Mouse (Mus musculus) gastrocnemius, adult 8-10 months (tissue): ENCODE results near the gene Gjd3. TPM values are rescaled to one million over a fixed set of nuclear protein-coding genes. Genes with fewer than 3 reads are reported as not detected.

Experiments used
- DNase-seq, 2 experiments: peaks; one replicate each; pipeline ENCODE4 v3.0.0; 2022; ENCODE audit warnings: low spot score in 2 of 2
- total RNA-seq, 4 experiments: library from RNA; stranded (reverse); gene quantifications; 2 replicates each; pipeline ENCODE4 v1.2.4; 2022

Gene Gjd3
- total RNA-seq, 4 experiments from 2014 or later: not detected

- no peak for DNase-seq
Measured at GRCm38 (mm10) chr11:98949242-98949957, 33.4 kb downstream of the Gjd3 start.

GRCm38 (mm10) chr11:98947969-98948569 lies 34.7 kb downstream of the Gjd3 start:
- DNase-seq: no peak

- DNase-seq: no peak
Measured at GRCm38 (mm10) chr11:98945605-98945977, 37.2 kb downstream of the Gjd3 start.

- DNase-seq: no peak
Measured at GRCm38 (mm10) chr11:98944897-98945604, 37.8 kb downstream of the Gjd3 start.

GRCm38 (mm10) chr11:98943741-98944461 lies 38.9 kb downstream of the Gjd3 start:
- DNase-seq: no peak

- DNase-seq: no peak
Measured at GRCm38 (mm10) chr11:98942923-98943641, 39.7 kb downstream of the Gjd3 start.

GRCm38 (mm10) chr11:98942555-98942922 lies 40.3 kb downstream of the Gjd3 start:
- no peak for DNase-seq

GRCm38 (mm10) chr11:98941826-98942550 lies 40.8 kb downstream of the Gjd3 start:
- peak; percentile 68 to 69 for DNase-seq

GRCm38 (mm10) chr11:98941341-98941825 lies 41.4 kb downstream of the Gjd3 start:
- peak in 1 of 2 experiments; percentile 72 for DNase-seq

GRCm38 (mm10) chr11:98940776-98941175 lies 42.0 kb downstream of the Gjd3 start:
- no peak for DNase-seq

GRCm38 (mm10) chr11:98939953-98940641 lies 42.7 kb downstream of the Gjd3 start:
- DNase-seq: no peak

- DNase-seq: no peak
Measured at GRCm38 (mm10) chr11:98939084-98939952, 43.5 kb downstream of the Gjd3 start.

GRCm38 (mm10) chr11:98938701-98939083 lies 44.1 kb downstream of the Gjd3 start:
- DNase-seq: no peak

GRCm38 (mm10) chr11:98937914-98938694 lies 44.7 kb downstream of the Gjd3 start:
- DNase-seq: no peak

GRCm38 (mm10) chr11:98937410-98937913 lies 45.4 kb downstream of the Gjd3 start:
- DNase-seq: peak; percentile 85 to 90

- DNase-seq: no peak
Measured at GRCm38 (mm10) chr11:98936606-98937409, 46.0 kb downstream of the Gjd3 start.

- peak in 1 of 2 experiments; percentile 62 for DNase-seq
Measured at GRCm38 (mm10) chr11:98936170-98936569, 46.6 kb downstream of the Gjd3 start.
